Mouse (Mus musculus) cerebellum, postnatal 36 days (tissue): ENCODE measurements around the gene Slc11a1.

Experiments
- DNase-seq, 2 experiments: peaks; one replicate each; pipeline ENCODE4 v3.0.0; 2021 to 2022; ENCODE audit warnings: mixed read lengths in 2 of 2

Slc11a1 gene

DNA sequence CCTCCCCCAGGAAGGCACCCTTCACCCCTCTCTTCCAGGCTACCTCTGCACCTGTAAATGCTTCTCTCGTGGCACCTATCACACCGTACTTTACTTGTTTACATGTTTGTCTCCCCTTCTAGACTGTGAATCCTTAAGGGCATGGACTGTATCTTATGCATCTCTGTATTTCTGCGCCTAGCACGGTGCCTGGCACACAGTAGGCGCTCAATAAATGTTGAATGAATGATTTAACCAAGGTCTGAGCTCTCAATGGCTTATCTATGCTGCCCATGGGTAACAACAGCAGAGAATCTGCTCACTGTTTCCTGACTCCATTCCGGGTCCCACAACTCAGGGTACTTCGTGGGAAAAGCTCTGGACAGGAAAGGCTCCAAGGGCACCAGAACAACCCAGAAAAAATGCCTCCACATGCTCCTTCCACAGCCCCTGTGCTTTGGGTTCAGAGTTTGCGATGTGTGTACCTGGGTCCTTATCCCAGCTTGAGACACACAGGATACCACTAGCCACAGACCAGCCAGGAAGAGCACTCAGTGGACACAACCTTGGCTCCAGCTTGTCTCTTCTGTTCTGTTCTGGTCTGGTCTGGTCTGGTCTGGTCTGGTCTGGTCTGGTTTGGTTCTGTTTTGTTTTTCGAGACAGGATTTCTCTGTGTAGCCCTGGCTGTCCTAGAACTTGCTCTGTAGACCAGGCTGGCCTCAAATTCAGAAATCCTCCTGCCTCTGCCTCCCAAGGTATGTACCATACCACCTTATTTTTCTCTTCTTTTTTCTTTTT lies 21.4 kb upstream of the Slc11a1 start:
- no peak for DNase-seq

DNA sequence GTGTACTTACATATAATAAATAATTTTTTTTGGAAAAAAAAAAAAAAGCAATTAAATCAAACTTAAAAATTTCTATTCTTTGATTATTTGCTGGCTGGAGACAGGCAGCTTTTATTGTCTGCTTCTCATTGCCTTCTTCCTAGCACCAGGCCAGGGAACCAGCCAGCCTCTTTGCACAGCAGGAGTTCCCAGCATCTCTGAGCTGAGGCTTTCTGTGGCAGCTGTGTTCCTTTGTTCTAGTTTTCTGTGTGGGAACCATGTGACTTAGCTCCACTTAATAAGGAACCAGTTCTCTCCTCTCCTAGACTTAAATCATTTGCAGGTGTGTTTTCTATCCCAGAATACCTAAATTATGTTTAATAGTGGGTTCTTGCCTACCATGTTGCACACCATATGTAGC lies 17.5 kb upstream of the Slc11a1 start:
- DNase-seq: no peak

GRCm38 (mm10) chr1:74359952-74360517 lies 15.0 kb upstream of the Slc11a1 start:
- no peak for DNase-seq

- peak; percentile 64 to 74 for DNase-seq
These were observed 13.2 kb upstream of the Slc11a1 start, which contains the start of gene Catip for GRCm38 (mm10) chr1:74361812-74362211. Catip (plus strand) TSS chr1:74362108.

GRCm38 (mm10) chr1:74362325-74363229 lies 12.4 kb upstream of the Slc11a1 start:
- no peak for DNase-seq

- DNase-seq: no peak
These were observed 11.6 kb upstream of the Slc11a1 start for GRCm38 (mm10) chr1:74363437-74363836.

GRCm38 (mm10) chr1:74364270-74364669 lies 10.7 kb upstream of the Slc11a1 start:
- DNase-seq: no peak

- DNase-seq: peak in 1 of 2 experiments; percentile 38
These were observed 6.9 kb upstream of the Slc11a1 start for GRCm38 (mm10) chr1:74367886-74368645.

DNA sequence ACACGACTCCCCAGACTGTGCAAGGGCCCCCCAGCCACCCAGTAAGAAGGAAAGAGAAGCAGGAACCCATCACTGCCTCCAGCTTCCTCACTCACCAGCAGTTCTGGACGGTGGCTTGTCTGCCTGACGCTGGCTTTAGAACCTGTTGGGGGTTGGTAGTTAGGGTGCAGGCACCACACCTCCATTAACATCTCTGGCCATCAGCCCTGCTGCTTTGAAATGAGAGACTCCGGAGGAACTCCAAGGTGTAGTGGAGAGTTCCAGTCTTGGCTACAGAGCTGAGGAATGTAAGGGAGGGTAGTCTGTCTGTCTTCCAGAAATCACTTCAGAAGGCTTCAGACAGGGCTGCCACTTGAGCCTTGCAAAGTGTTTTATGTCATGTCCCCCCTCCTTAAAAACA lies 5.0 kb upstream of the Slc11a1 start:
- DNase-seq: no peak

DNA sequence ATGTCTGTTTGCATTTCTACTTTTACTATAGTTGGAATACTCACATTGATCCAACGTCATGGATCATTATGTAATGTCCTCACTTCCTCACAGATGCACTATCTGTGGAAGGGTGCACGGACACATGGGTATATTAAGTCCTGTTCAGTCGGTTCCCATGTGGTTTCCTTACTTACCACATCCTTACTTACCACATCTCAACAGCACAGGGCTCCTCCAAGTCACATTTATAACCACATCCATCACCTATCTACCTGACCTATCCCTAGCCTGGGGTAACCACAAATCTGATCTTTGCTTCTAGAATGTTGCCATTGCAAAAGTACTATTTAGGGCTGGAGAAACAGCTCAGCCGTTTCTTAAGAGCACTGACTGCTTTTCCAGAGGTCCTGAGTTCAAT lies 1.6 kb upstream of the Slc11a1 start:
- DNase-seq: no peak

DNA sequence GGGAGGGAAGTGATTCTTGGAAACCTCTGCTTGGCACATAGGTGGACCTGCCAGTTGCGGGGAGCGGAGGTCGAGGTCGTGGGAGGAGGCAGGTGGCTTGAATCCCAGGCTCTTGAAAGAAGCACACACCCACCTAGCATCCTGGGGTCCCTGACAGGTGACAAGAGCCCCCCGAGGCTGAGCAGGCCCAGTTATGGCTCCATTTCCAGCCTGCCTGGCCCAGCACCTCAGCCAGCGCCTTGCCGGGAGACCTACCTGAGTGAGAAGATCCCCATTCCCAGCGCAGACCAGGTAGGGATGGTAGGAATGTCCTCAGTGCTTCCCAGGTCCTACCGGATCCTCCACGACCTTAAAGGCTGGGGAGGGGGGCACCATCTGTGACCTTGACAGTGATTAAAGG lies 566 bp downstream of the Slc11a1 start:
- DNase-seq: no peak

DNA sequence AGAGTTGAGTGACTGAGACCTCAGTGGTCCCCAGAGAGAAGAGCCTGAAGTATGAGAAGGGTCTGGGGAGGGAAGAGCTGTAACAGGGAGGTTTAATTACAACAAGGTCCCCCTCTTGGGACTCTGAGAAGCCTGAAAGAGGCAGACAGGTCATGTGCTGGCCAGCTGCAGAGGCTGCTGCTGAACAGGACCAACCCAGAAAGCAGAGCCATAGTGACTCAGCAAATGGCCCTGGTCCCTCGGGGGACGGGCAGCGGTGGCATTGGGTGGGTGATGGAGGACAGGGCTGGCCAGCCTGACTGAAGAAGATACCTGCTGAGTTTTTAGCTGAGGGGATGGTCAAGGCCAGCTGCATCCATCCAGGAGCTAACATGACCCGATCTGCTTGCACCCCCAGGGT lies 1.4 kb downstream of the Slc11a1 start:
- DNase-seq: no peak

DNA sequence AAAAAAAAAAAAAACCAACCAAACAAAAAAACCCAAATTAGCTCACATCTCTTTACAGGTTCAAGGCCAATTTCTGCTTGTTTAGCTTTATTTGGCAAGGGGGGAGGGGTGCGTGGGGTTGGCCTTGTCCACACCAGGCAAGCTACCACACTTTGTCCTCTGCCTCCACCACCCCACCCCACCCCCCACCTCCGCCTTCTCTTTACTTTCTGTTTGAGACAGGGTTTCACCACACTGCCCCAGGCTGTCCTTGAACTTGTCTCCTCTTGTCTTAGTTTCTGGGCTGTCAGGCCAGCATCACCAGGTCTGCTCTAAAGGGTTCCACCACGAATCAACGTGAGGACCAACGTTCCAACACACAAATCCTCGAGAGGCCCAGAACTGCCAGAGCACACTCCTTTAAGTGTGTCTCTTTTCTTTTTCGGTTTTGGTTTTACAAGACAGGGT lies 4.1 kb downstream of the Slc11a1 start:
- no peak for DNase-seq

DNA sequence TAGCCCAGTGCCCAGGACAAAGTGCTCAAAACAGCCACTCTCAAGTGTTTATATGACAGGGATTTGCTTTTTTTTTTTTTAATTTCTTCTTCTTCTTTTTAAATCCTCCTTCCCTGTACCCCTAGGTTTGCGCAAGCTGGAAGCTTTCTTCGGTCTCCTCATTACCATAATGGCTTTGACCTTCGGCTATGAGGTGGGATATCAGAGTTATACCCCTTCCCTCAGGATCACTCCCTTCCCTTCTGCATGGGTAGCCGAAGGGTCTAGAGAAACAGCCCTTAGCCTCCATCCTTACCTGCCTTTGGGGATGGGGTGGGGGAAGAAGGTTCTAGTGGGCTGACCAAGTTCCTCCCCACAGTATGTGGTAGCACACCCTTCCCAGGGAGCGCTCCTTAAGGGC lies 5.5 kb downstream of the Slc11a1 start:
- DNase-seq: no peak

DNA sequence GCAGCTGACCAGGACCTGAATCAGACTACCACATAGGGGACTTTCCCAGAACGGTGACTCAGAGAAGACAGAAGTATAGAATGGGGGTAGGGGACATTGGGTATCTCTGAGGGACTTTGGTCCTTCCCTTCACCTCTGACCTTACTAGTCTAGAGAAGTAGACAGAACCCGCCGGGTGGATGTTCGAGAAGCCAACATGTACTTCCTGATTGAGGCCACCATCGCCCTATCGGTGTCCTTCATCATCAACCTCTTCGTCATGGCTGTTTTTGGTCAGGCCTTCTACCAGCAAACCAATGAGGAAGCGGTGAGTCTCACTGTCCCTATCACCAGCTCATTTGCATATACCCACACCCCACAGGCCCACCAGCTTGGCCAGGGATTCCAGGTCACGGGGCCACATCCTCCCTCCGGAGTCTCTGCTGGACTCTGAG lies 6.6 kb downstream of the Slc11a1 start:
- DNase-seq: no peak

GRCm38 (mm10) chr1:74383385-74383784 lies 8.4 kb downstream of the Slc11a1 start:
- no peak for DNase-seq

- DNase-seq: no peak
These were observed 9.5 kb downstream of the Slc11a1 start for GRCm38 (mm10) chr1:74384525-74384924.

GRCm38 (mm10) chr1:74385064-74385463 lies 10.1 kb downstream of the Slc11a1 start:
- DNase-seq: no peak

DNA sequence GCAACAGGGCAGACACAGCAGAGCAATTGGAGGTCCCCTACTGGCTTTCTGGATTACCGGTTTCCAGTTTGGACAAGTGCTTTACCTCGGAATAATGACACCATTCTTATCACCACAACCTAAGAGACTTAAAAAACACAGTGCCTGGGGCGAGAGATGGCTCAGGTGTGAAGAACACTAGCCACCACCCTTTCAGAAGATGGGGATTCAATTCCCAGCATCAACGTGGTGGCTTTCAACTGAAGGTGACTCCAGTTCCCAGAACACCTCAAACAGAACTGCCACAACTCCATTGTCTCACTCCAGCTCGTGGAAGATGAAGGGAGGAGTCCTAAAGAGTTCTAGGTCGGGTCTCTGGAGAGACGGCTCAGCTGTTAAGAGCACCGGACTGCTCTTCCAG lies 10.5 kb downstream of the Slc11a1 start:
- no peak for DNase-seq

DNA sequence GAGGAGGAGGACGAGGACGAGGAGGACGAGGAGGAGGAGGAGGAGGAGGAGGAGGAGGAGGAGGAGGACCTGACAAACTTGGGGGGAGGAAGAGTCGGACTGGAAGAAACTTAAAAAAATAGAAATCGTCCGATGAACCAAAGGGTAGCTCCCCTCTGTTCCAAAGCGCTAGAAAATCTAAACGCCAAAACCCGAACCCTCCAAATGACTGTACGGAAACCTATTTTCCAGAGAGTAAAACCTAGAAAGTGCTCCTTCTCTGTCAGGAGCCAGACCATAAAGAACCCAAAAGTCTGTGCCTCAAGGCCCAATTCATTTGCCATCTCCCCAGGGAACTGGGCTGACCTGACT lies 11.3 kb downstream of the Slc11a1 start:
- no peak for DNase-seq

DNA sequence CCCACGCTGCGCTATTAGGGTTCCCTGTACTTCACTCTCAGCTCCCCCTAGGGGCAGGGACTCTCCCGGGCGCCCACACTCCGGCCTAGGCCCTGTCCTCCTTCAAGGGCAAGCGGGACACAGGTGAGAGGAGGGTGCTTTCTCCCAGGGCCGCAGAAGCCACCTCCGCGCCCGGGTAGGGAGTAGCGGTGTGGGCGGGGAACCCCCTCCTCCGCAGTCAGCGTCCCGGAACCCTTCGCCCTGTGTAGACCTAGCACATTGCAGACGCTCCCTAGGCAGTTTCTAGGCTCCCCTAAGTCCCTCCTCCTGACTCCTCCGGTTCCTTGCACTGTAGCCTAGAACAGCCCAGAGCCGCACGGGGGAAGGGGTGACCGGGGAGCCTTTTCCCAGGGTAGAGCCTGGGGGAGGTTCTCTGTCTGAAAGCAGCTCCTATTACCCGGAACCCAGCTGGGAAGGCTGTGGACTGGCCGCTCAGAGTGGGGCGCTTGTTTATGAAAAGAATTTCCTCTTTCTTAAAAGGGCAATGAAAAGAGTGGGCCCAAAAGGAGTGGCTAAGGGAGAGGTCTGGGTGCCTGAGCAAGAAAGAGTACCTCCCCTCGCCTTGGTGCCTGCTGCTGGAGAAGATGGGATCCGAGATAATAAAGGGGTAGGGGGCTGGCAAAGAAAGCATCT lies 11.9 kb downstream of the Slc11a1 start:
- DNase-seq: peak; percentile 93 to 97

- no peak for DNase-seq
These were observed 12.5 kb downstream of the Slc11a1 start for GRCm38 (mm10) chr1:74387386-74387988.
